Mouse (Mus musculus): Measurements from ENCODE around the gene Abcc2. TPM values are rescaled to one million over a fixed set of nuclear protein-coding genes. Genes with fewer than 3 reads are reported as not detected.

The Abcc2 gene
- polyA plus RNA-seq, 1 experiment from 2014 or later = 0.09 TPM

DNA sequence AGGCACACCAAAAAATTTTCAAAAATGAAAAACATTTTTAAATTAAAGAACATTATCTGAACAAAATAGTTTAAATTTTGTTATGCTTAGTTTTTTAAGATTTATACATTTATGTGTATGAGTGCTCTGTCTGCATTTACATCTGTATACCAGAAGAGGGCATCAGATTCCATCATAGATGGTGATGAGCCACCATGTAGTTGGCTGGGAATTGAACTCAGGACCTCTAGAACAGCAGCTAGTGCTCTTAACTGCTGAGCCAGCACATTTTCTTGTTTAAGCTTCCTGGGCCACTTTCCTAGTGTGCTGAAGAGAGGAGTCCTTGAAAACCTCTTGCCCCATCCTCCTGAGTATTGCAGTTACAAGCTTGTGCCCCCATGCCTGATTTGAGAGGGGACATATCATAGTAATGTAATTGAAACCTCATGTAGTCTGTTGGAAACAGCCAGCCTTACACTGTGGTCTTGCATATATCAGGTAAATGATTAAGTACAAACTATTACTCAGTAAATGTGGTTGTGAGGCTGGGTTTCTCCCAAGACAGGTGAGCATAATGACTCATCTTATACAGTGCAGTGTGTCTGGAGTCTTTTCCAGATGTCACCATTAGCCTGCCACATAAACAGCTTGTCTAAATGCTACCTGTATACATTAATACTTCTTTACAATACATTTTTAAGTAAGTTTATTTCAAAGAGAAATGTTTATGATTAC lies 20.3 kb upstream of the Abcc2 start:
- H3K9ac ChIP-seq = no peak overlapping the region
- no peaks in the 10 kb centered on the region for H3K36me3 ChIP-seq
- no peak for ATAC-seq (replicated peaks; ENCODE audit: insufficient number of reproducible peaks, insufficient read depth, low FRiP score, low read depth)
- H3K4me2 ChIP-seq = no peak overlapping the region
- no peak overlapping the region for H3K4me3 ChIP-seq
- no peaks in the 10 kb centered on the region for H3K27me3 ChIP-seq
- no peak overlapping the region for H3K27ac ChIP-seq
- no peaks in the 10 kb centered on the region for H3K9me3 ChIP-seq (replicated peaks)
- no peaks in the 10 kb centered on the region for H3K4me1 ChIP-seq (replicated peaks)

DNA sequence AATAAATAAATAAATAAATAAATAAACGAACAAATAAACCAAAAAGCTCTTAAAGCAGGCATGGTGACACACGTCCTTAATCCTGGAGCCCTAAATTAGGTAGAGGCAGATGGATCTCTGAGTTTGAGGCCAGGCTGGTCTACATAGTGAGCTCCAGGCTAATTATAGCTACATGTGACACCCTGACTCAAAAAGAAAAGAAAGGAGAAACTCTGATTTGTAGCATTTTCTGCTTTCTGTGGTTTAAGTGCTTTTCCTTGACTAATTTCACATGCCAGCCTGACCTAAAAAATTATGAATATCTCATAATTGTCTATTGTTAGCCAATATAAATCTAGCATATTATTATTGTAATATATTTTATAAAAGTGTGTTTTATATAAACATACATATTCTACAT lies 19.6 kb upstream of the Abcc2 start:
- Histone ChIP-seq H3K4me2 (no peak overlapping the region), H3K9me3 (replicated peaks) (no peaks in the 10 kb centered on the region), H3K4me3 (no peak overlapping the region), H3K4me1 (replicated peaks) (no peaks in the 10 kb centered on the region), H3K9ac (no peak overlapping the region), H3K27ac (no peak overlapping the region), H3K27me3 (no peaks in the 10 kb centered on the region), H3K36me3 (no peaks in the 10 kb centered on the region)
- no peak for ATAC-seq (replicated peaks; ENCODE audit: insufficient number of reproducible peaks, insufficient read depth, low FRiP score, low read depth)
- WGBS = 70% methylated on average over 2 of the region's 2 CpGs

DNA sequence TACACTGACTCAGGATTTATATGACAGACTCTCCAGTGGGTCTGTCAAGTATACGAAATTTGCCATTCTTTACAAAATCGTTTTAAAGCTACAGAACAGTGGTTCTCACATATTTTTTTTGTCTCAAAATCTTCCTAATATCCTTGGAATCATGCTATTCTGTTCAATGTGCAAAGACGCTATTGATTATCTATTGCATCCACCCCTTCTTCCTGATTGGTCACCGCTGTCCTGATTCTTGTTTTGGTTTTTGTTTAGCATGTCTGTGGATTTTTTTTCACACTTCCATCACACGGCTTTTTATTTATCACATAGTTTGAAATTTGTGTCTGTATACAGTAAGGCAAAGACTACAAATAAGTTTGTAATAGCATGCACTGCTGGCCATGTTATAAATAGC lies 15.5 kb upstream of the Abcc2 start:
- Histone ChIP-seq H3K4me2 (no peak overlapping the region), H3K36me3 (peaks cover 5% of the 10 kb centered on the region; the same call in 1 of the 2 replicates), H3K9me3 (replicated peaks) (no peaks in the 10 kb centered on the region), H3K27me3 (no peaks in the 10 kb centered on the region), H3K4me1 (replicated peaks) (no peaks in the 10 kb centered on the region), H3K27ac (no peak overlapping the region), H3K9ac (no peak overlapping the region), H3K4me3 (no peak overlapping the region)
- WGBS = 80% methylated on average over 5 of the region's 5 CpGs
- no peak for ATAC-seq (replicated peaks; ENCODE audit: insufficient number of reproducible peaks, insufficient read depth, low FRiP score, low read depth)

DNA sequence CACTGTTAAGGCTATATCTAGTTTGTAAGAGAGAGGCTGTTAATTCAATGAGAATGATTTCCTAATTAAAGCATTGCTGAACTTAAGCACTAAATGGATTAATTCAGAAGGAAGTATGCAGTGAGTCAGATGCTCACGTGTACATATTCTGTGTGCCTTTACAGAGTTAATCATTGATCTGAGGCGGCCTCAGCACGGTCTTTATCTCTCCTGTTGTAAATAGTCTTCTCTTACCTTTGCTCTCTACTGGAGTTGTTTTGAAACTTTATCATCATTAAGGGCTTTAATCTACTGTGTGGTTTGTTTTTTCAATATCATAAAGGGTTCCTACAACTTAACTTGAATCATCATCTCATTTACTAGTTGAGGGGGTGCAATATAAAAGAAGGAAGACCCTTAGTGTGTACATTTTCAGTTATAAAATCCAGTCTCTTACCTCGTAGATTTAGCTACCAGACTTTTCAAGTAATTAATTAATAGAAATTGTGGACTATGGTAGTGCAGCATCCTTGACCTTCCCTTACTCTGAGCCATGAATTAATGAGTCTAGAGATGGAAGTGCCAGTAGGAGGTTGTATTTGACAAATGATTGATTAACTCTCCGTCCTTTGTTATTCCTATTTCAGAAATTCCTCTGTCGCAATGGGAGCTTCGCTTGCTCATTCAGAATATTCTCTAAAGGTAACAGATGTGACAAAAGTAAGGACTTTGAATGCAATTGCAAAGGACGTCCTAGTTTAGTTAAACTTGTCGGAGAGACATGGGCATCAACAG lies 14.3 kb upstream of the Abcc2 start:
- no peaks in the 10 kb centered on the region for H3K9me3 ChIP-seq (replicated peaks)
- no peaks in the 10 kb centered on the region for H3K27me3 ChIP-seq
- H3K36me3 ChIP-seq = peaks cover 5% of the 10 kb centered on the region; the same call in 1 of the 2 replicates
- 74% methylated on average over 9 of the region's 9 CpGs for WGBS
- no peak overlapping the region for H3K27ac ChIP-seq
- ATAC-seq (replicated peaks; ENCODE audit: insufficient number of reproducible peaks, insufficient read depth, low FRiP score, low read depth) = no peak
- H3K4me1 ChIP-seq (replicated peaks) = no peaks in the 10 kb centered on the region
- no peak overlapping the region for H3K4me2 ChIP-seq
- H3K9ac ChIP-seq = no peak overlapping the region
- no peak overlapping the region for H3K4me3 ChIP-seq

DNA sequence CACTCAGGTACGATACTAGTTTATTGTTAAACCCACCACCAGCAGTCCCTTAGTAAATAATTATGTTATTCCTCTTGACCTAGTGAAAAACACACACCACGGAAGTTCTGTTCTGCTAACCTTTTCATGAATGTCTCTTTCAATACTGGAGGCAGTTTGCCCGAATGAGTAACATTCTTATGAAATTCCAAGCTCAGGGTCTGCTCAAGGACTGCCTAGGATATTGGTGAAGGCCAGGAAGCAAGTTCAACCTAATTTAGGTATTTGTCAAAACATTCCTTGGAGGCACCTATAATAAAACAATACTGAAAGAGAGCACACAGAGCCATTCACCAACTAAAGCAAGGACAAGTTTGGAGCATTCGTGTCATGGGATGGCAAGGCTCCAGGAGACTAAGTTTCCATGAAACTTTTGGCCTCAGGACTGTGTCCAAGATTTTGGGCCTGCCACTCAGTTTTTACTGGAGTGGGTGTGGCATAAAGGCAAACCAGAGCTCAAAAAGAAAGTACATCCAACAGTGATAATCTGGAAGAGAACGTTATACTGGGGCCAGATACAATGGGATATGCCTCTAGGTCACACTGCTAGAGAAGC lies 12.5 kb upstream of the Abcc2 start:
- no peak overlapping the region for H3K4me2 ChIP-seq
- no peak for ATAC-seq (replicated peaks; ENCODE audit: insufficient number of reproducible peaks, insufficient read depth, low FRiP score, low read depth)
- H3K27ac ChIP-seq = no peak overlapping the region
- WGBS = 70% methylated on average over 5 of the region's 5 CpGs
- H3K9me3 ChIP-seq (replicated peaks) = no peaks in the 10 kb centered on the region
- peaks cover 5% of the 10 kb centered on the region; the same call in 1 of the 2 replicates for H3K36me3 ChIP-seq
- H3K9ac ChIP-seq = no peak overlapping the region
- H3K4me3 ChIP-seq = no peak overlapping the region
- no peaks in the 10 kb centered on the region for H3K4me1 ChIP-seq (replicated peaks)
- no peaks in the 10 kb centered on the region for H3K27me3 ChIP-seq

DNA sequence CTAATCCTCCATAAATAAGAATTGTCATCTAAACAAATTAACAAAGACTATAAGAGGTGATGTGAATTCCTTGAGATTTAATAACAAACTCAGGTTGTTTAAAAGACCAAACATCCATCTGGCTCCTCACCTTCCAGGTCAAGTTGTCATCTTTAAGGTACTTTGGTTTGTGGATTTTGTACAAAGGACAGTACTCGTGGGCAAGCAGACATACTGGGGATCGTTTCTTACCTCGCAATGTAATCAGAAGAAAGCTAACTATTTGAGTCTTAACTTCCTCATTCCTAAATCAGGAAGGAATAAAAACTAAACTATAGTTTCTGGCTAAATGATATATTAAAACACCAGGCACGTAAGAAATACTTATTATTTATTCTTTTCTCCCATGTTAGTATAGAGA lies 11.4 kb upstream of the Abcc2 start:
- WGBS = 73% methylated on average over 4 of the region's 4 CpGs
- no peaks in the 10 kb centered on the region for H3K27me3 ChIP-seq
- ATAC-seq (replicated peaks; ENCODE audit: insufficient number of reproducible peaks, insufficient read depth, low FRiP score, low read depth) = no peak
- no peaks in the 10 kb centered on the region for H3K4me1 ChIP-seq (replicated peaks)
- H3K9me3 ChIP-seq (replicated peaks) = no peaks in the 10 kb centered on the region
- no peak overlapping the region for H3K9ac ChIP-seq
- peaks cover 5% of the 10 kb centered on the region; the same call in 1 of the 2 replicates for H3K36me3 ChIP-seq
- no peak overlapping the region for H3K27ac ChIP-seq
- no peak overlapping the region for H3K4me2 ChIP-seq
- H3K4me3 ChIP-seq = no peak overlapping the region

DNA sequence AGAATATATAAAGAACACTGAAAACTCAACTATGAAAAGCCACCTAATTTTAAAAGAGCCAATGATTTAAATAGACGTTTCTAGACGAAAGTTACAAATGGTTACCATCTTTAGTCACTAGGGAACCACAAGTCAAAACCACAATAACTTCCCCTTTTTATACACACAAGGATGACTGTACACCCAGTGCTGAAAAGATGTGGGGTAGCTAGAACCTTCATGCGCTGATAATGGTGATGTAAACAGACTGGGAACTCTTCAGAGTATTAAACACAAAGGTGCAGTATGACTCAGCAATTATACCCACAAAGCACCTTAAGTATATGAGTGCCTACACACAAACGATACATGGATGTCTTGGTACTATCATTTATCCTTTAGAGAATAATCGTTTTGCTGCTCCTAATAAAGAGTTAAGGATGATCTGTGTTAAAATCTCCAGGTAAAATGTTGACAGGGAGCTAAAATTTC lies 10.5 kb upstream of the Abcc2 start:
- Histone ChIP-seq H3K27me3 (no peaks in the 10 kb centered on the region), H3K4me2 (no peak overlapping the region), H3K36me3 (peaks cover 5% of the 10 kb centered on the region; the same call in 1 of the 2 replicates), H3K4me3 (no peak overlapping the region), H3K27ac (no peak overlapping the region), H3K4me1 (replicated peaks) (no peaks in the 10 kb centered on the region), H3K9ac (no peak overlapping the region), H3K9me3 (replicated peaks) (no peaks in the 10 kb centered on the region)
- ATAC-seq (replicated peaks; ENCODE audit: insufficient number of reproducible peaks, insufficient read depth, low FRiP score, low read depth) = no peak
- WGBS = 80% methylated on average over 5 of the region's 5 CpGs

DNA sequence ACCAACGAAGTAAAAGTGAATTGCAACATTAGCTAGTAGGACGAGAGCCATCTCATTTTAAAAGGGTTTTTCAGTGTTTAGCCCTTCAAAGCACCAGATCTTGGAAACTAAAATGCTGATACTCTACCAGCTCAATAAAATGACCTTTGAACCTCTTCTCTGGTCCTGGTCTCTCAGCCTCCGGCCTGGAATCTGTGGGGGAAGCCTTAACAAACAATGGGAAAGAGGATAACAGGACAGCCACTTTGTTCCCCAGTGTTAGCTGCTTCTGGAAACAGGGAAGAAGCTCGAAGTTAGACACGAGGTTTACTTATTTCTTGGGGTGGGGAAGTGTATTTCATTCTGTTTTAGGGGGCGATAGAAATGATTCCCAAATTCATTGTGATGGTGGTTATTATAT lies 9.7 kb upstream of the Abcc2 start:
- H3K4me3 ChIP-seq = no peak overlapping the region
- no peak for ATAC-seq (replicated peaks; ENCODE audit: insufficient number of reproducible peaks, insufficient read depth, low FRiP score, low read depth)
- H3K36me3 ChIP-seq = peaks cover 5% of the 10 kb centered on the region; the same call in 1 of the 2 replicates
- H3K9ac ChIP-seq = no peak overlapping the region
- 71% methylated on average over 6 of the region's 6 CpGs for WGBS
- no peaks in the 10 kb centered on the region for H3K4me1 ChIP-seq (replicated peaks)
- H3K27me3 ChIP-seq = no peaks in the 10 kb centered on the region
- H3K9me3 ChIP-seq (replicated peaks) = no peaks in the 10 kb centered on the region
- no peak overlapping the region for H3K27ac ChIP-seq
- no peak overlapping the region for H3K4me2 ChIP-seq

DNA sequence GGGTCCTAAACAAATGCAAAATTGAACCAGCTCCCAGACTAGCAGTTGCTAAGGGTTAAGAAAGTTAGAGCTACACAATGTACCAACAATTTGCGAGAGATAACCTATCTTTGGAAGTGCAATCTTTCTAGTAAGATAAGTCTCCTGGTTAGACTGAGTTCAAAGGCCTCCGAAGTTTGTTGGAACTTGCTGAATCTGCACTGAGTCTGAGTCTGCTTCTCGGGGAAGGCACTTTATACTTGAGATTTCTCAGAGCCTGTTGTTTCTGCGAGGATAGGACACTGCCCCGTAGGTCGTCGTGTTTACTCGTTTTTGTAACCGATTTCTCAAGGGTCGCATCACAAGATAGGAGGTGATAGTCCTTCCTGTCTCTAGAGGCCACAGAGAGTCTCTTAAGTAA lies 6.6 kb upstream of the Abcc2 start:
- Histone ChIP-seq H3K9ac (no peak overlapping the region), H3K4me3 (no peak overlapping the region), H3K27ac (no peak overlapping the region), H3K4me1 (replicated peaks) (no peaks in the 10 kb centered on the region), H3K36me3 (no peaks in the 10 kb centered on the region), H3K4me2 (no peak overlapping the region), H3K27me3 (no peaks in the 10 kb centered on the region), H3K9me3 (replicated peaks) (no peaks in the 10 kb centered on the region)
- 27% methylated on average over 10 of the region's 10 CpGs for WGBS
- ATAC-seq (replicated peaks; ENCODE audit: insufficient number of reproducible peaks, insufficient read depth, low FRiP score, low read depth) = no peak

DNA sequence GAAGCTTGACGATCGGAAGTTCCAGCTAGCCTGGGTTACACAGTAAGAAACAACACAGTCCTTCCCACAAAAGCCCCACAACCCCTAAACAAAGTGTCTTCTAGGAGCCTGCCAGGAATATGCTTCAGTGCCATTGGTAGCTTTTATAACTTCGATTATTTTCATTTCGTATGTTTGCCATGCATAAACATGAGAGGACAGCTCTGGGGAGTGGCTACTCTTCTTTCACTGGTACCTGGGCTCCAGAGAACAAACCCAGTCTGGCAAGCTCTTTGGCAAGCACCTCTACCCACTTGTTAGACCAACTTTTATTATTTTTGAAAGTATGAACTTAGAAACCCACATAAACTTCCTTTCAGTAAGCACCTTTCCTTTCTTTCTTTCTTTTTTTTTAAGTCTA lies 5.4 kb upstream of the Abcc2 start:
- Histone ChIP-seq H3K36me3 (no peaks in the 10 kb centered on the region), H3K9me3 (replicated peaks) (no peaks in the 10 kb centered on the region), H3K27ac (no peak overlapping the region), H3K4me1 (replicated peaks) (no peaks in the 10 kb centered on the region), H3K9ac (no peak overlapping the region), H3K27me3 (no peaks in the 10 kb centered on the region), H3K4me3 (no peak overlapping the region), H3K4me2 (no peak overlapping the region)
- WGBS = 81% methylated on average over 4 of the region's 4 CpGs
- no peak for ATAC-seq (replicated peaks; ENCODE audit: insufficient number of reproducible peaks, insufficient read depth, low FRiP score, low read depth)

DNA sequence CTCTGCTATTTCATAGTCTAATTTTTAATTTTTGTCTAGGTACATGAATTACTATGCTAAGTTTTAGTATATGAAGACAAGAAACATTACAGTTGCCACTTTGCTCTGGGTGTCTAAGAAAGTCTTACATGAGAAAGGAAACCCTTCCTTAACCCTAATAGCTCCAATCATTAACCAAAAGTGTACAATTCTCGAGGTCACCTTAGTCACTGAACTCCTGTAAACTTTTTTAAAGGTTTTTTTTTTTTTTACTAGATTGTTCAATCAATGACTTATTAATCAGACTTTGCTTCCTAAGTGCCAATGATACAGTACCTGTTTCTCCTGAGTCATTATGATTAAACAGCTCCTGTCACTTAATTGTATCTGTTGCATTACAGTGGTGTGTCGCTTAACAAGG lies 4.7 kb upstream of the Abcc2 start:
- Histone ChIP-seq H3K9me3 (replicated peaks) (no peaks in the 10 kb centered on the region), H3K4me1 (replicated peaks) (no peaks in the 10 kb centered on the region), H3K9ac (no peak overlapping the region), H3K36me3 (no peaks in the 10 kb centered on the region), H3K27me3 (no peaks in the 10 kb centered on the region), H3K27ac (no peak overlapping the region), H3K4me2 (no peak overlapping the region), H3K4me3 (no peak overlapping the region)
- no peak for ATAC-seq (replicated peaks; ENCODE audit: insufficient number of reproducible peaks, insufficient read depth, low FRiP score, low read depth)
- 75% methylated on average over 2 of the region's 2 CpGs for WGBS
